Mouse (Mus musculus) adrenal gland, adult 2 months (tissue): ENCODE measurements around the gene Kif23. TPM values are rescaled to one million over a fixed set of nuclear protein-coding genes. Genes with fewer than 3 reads are reported as not detected.

Experiments
- DNase-seq: peaks from one replicate; pipeline ENCODE4 v3.0.0; 2021
- long read RNA-seq: library from polyadenylated mRNA; stranded (forward); transcript quantifications from one replicate; pipeline ENCODE4 v2.0.0, GENCODE M21; 2021
- polyA plus RNA-seq: library from polyadenylated mRNA; depleted of rRNA; stranded (reverse); fragments of >200 nt; gene quantifications from 2 replicates; pipeline ENCODE4 v1.2.3, GENCODE M21; 2012; rRNA removed
- total RNA-seq, 2 experiments: library from RNA; stranded (reverse); gene quantifications; 2 replicates each; pipeline ENCODE4 v1.2.3; 2021

Kif23 gene
- 1 to 10 TPM; 1.7 to 6.1 TPM for total RNA-seq
- 0.31 and 0.37 TPM in 2 replicates for polyA plus RNA-seq
- long read RNA-seq, partial matches to known transcripts, result 0 of 1 reads
- long read RNA-seq, other reads (novel, unspliced or antisense), result 1 of 1 reads

GRCm38 (mm10) chr9:61946623-61947401, at the start of gene Kif23:
Kif23 (minus strand) TSS chr9:61946774.
- peak; percentile 99 for DNase-seq

- no peak for DNase-seq
These were observed 44.6 kb upstream of the Kif23 start for GRCm38 (mm10) chr9:61991158-61991557.

- DNase-seq, result no peak
These were observed 44.2 kb upstream of the Kif23 start for GRCm38 (mm10) chr9:61990738-61991137.

GRCm38 (mm10) chr9:61986055-61986454, 39.5 kb upstream of the Kif23 start:
- DNase-seq, result no peak

GRCm38 (mm10) chr9:61985183-61985863, 38.7 kb upstream of the Kif23 start:
- DNase-seq, result peak; percentile 56

- DNase-seq, result no peak
These were observed 36.5 kb upstream of the Kif23 start for GRCm38 (mm10) chr9:61982940-61983620.

- DNase-seq, result no peak
These were observed 35.3 kb upstream of the Kif23 start for GRCm38 (mm10) chr9:61981876-61982275.

- no peak for DNase-seq
These were observed 33.4 kb upstream of the Kif23 start for GRCm38 (mm10) chr9:61979983-61980382.

GRCm38 (mm10) chr9:61977258-61977945, 30.8 kb upstream of the Kif23 start:
- peak; percentile 16 for DNase-seq

- DNase-seq, result no peak
These were observed 25.5 kb upstream of the Kif23 start for GRCm38 (mm10) chr9:61972031-61972430.

GRCm38 (mm10) chr9:61971045-61971444, 24.5 kb upstream of the Kif23 start:
- DNase-seq, result no peak

GRCm38 (mm10) chr9:61967357-61967756, 20.8 kb upstream of the Kif23 start:
- DNase-seq, result peak; percentile 66

GRCm38 (mm10) chr9:61965987-61966386, 19.4 kb upstream of the Kif23 start:
- DNase-seq, result no peak

- DNase-seq, result peak; percentile 76
These were observed 18.9 kb upstream of the Kif23 start for GRCm38 (mm10) chr9:61965411-61965930.

- no peak for DNase-seq
These were observed 16.8 kb upstream of the Kif23 start for GRCm38 (mm10) chr9:61963356-61963755.

GRCm38 (mm10) chr9:61961181-61961580, 14.6 kb upstream of the Kif23 start:
- DNase-seq, result no peak

GRCm38 (mm10) chr9:61960753-61961152, 14.2 kb upstream of the Kif23 start:
- DNase-seq, result peak; percentile 38

GRCm38 (mm10) chr9:61959921-61960569, 13.5 kb upstream of the Kif23 start:
- DNase-seq, result no peak

GRCm38 (mm10) chr9:61954707-61955106, 8.1 kb upstream of the Kif23 start:
- DNase-seq, result no peak

- no peak for DNase-seq
These were observed 5.7 kb upstream of the Kif23 start for GRCm38 (mm10) chr9:61952241-61952640.
